Comparison of ENCODE assay signal across 10 mouse cellular contexts in the genomic region with DNA sequence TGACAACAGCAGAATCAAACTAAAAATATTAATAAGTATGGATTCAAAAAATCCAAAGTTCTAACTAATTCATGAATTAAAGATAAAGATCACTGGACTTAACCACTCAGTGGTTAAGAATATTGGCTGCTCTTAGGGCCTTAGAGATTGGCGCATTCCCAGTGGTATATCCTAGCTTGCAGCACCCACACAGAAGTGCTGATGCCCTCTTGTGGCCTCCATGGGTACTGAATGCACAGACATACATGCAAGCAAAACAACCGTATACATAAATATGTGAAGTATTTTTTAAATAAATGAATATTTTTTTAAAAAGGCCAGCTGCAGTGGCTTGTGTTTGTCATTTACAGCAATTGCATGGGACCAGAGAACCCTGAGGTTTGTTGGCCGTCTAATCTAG. TPM values are rescaled to one million over a fixed set of nuclear protein-coding genes. Genes with fewer than 3 reads are reported as not detected.
A peak's percentile ranks its signal among the peaks of the same experiment; 100 is the strongest.
DNase-seq lines count a peak whose midpoint lies in the region; ATAC-seq lines count a peak whose summit lies in the region.
"Had no signal": no experiment of that assay in that cellular context is flagged by ENCODE, and none has a peak within 500 bp of the region (broad histone marks: within the 10 kb centered on the region; RNA-seq: fewer than 3 reads in every experiment).

No protein-coding gene starts in this region.

- ATAC-seq in kidney, embryonic 16.5 days (ENCODE audit: low FRiP score, low TSS enrichment) = no peak

- H3K4me2 ChIP-seq in kidney, embryonic 16.5 days (replicated peaks; ENCODE audit: low read depth, low read length) = no peak overlapping the region
- H3K4me2 ChIP-seq: neural tube, embryonic 13.5 days had no signal

- DNase-seq in kidney, adult 11 months = peak; percentile 54
- DNase-seq in adrenal gland, postnatal 14 days = peak; percentile 83
- peak; percentile 55 for DNase-seq in embryo, embryonic 9.5 days (ENCODE audit: extremely low spot score)
- DNase-seq in heart, postnatal 10 days = peak; percentile 75 to 83
- peak; percentile 56 to 71 for DNase-seq in left cerebral cortex, postnatal 25 days (ENCODE audit: low spot score in 2 of 2)
- peak; percentile 61 for DNase-seq in ovary, postnatal 36 days (ENCODE audit: low spot score)
- DNase-seq in thymus, postnatal 10 days (ENCODE audit: low spot score in 2 of 2) = peak; percentile 57 to 76

- H3K9ac ChIP-seq in kidney, embryonic 16.5 days (replicated peaks; ENCODE audit: low read length) = no peak overlapping the region
- H3K9ac ChIP-seq: neural tube, embryonic 13.5 days had no signal

- H3K36me3 ChIP-seq in kidney, embryonic 16.5 days (ENCODE audit: insufficient read depth, low read length) = no peaks in the 10 kb centered on the region

- no peak overlapping the region for H3K27ac ChIP-seq in kidney, embryonic 16.5 days (ENCODE audit: low read length)
- H3K27ac ChIP-seq: neural tube, embryonic 13.5 days had no signal

- no peaks in the 10 kb centered on the region for H3K27me3 ChIP-seq in kidney, embryonic 16.5 days (ENCODE audit: insufficient read depth, low read length)
- H3K27me3 ChIP-seq: neural tube, embryonic 13.5 days had no signal

- no peaks in the 10 kb centered on the region for H3K4me1 ChIP-seq in kidney, embryonic 16.5 days (ENCODE audit: insufficient read depth, low read length)
- H3K4me1 ChIP-seq: neural tube, embryonic 13.5 days had no signal

- WGBS in kidney, embryonic 16.5 days = 64% methylated on average over 3 of the region's 3 CpGs

- no peak overlapping the region for H3K4me3 ChIP-seq in kidney, embryonic 16.5 days (ENCODE audit: low read length)
- H3K4me3 ChIP-seq: erythroblast, embryonic 14.5 days; neural tube, embryonic 13.5 days had no signal

- H3K9me3 ChIP-seq in kidney, embryonic 16.5 days (ENCODE audit: low read length) = no peaks in the 10 kb centered on the region
- H3K9me3 ChIP-seq: neural tube, embryonic 13.5 days had no signal

- intact Hi-C loops in heart, postnatal 10 days (cut with DNase I) = loop anchor here (2.0 kb wide), 1 partner anchor 125 kb away; no protein-coding TSS in a partner anchor
- intact Hi-C loops in left cerebral cortex, postnatal 25 days (cut with DNase I) = loop anchor here (2.0 kb wide), 1 partner anchor 57 kb away; a partner anchor contains a TSS

RNA-seq across cellular contexts. Expression of a gene that starts 48.0 kb away (rescaled TPM):
- polyA plus RNA-seq in kidney, embryonic 16.5 days (2015; fragmentation: Nextera tagmentation; extraction: Ambion mirVana) = 0.08 TPM in 1 of 2 replicates, not detected in the other
- total RNA-seq in adrenal gland, postnatal 14 days (2021) = 0.07 and 0.15 TPM in 2 replicates
- under 1 TPM; 0.07 to 0.22 TPM for total RNA-seq in heart, postnatal 10 days (2021)
- total RNA-seq in left cerebral cortex, postnatal 25 days (2021) = under 1 TPM; 0.14 to 0.18 TPM
- polyA plus RNA-seq: erythroblast, embryonic 14.5 days had no signal

RNA-seq across cellular contexts. Expression of a gene that starts 57.3 kb away (rescaled TPM):
- 59.8 and 66.8 TPM in 2 replicates for polyA plus RNA-seq in kidney, embryonic 16.5 days (2015; fragmentation: Nextera tagmentation; extraction: Ambion mirVana)
- total RNA-seq in adrenal gland, postnatal 14 days (2021) = 27.2 and 30.1 TPM in 2 replicates
- total RNA-seq in heart, postnatal 10 days (2021) = 10 to 100 TPM; 25.7 to 27.0 TPM
- total RNA-seq in left cerebral cortex, postnatal 25 days (2021) = 10 to 100 TPM; 22.4 to 23.7 TPM
